Mouse (Mus musculus) heart, embryonic 11.5 days (tissue): ENCODE measurements around the gene Ppfibp2. TPM values are rescaled to one million over a fixed set of nuclear protein-coding genes. Genes with fewer than 3 reads are reported as not detected.

Source experiments
- ATAC-seq: fragments of 200-750 bp; cut with Nextera tagmentation; replicated peaks from 2 replicates; pipeline ENCODE4 v1.8.0; 2017; ENCODE audit warnings: moderate library complexity; ENCODE audit not compliant: insufficient number of reproducible peaks, low FRiP score, low TSS enrichment
- H3K27ac ChIP-seq: fragments of 300-500 bp; sonication (generic); 2 replicates; pipeline ENCODE4 v1.5.1; 2014; ENCODE audit warnings: mild to moderate bottlenecking, low read depth, low read length
- H3K27me3 ChIP-seq: fragments of 300-500 bp; sonication (generic); 2 replicates; pipeline ENCODE4 v1.6.1; 2014; ENCODE audit warnings: mild to moderate bottlenecking, low read length, mixed read lengths; ENCODE audit not compliant: control insufficient read depth, insufficient read depth
- H3K36me3 ChIP-seq: fragments of 300-500 bp; sonication (generic); 2 replicates; pipeline ENCODE4 v1.6.1; 2014; ENCODE audit warnings: mild to moderate bottlenecking, low read length, moderate library complexity, mixed read lengths; ENCODE audit not compliant: control insufficient read depth, insufficient read depth
- H3K4me1 ChIP-seq: fragments of 300-500 bp; sonication (generic); 2 replicates; pipeline ENCODE4 v1.6.1; 2014; ENCODE audit warnings: low read length; ENCODE audit not compliant: control insufficient read depth, insufficient read depth
- H3K4me2 ChIP-seq: fragments of 300-500 bp; sonication (generic); 2 replicates; pipeline ENCODE4 v1.6.1; 2014; ENCODE audit warnings: mild to moderate bottlenecking, moderate library complexity
- H3K4me3 ChIP-seq: fragments of 300-500 bp; sonication (generic); 2 replicates; pipeline ENCODE4 v1.5.1; 2014; ENCODE audit warnings: low read depth, low read length
- H3K9ac ChIP-seq: fragments of 300-500 bp; sonication (generic); 2 replicates; pipeline ENCODE4 v1.6.1; 2014; ENCODE audit warnings: mild to moderate bottlenecking, low read depth, low read length, moderate library complexity
- H3K9me3 ChIP-seq: fragments of 300-500 bp; sonication (generic); replicated peaks from 2 replicates; pipeline ENCODE4 v1.6.1; 2016; ENCODE audit warnings: low read length; ENCODE audit not compliant: control insufficient read depth
- whole genome bisulfite sequencing: fragments of 180-500 bp; shearing (Covaris S2); extraction: QIAGEN DNeasy Blood & Tissue Kit; methylation state at CpG from one replicate; pipeline ENCODE4 v1.1.7; 2014; ENCODE audit not compliant: insufficient replicate concordance; 5-methylcytosine and 5-hydroxymethylcytosine counted together
- polyA plus RNA-seq: library from polyadenylated mRNA; unstranded; fragments of >200 nt; fragmentation: Nextera tagmentation; extraction: Ambion mirVana; gene quantifications from 2 replicates; pipeline ENCODE4 v1.2.1, GENCODE M21; 2014

The Ppfibp2 gene
- polyA plus RNA-seq, 1 experiment from 2014 or later: 6.3 TPM

GRCm38 (mm10) chr7:107707650-107708049, 112.6 kb downstream of the Ppfibp2 start:
- 0 out of 2 replicates have a peak overlapping the region, but pooled peaks have one; percentile 10 for H3K9ac ChIP-seq
- no peaks in the 10 kb centered on the region for H3K9me3 ChIP-seq
- H3K27ac ChIP-seq: 0 out of 2 replicates have a peak overlapping the region, but pooled peaks have one; percentile 62
- no peaks in the 10 kb centered on the region for H3K27me3 ChIP-seq
- no peak overlapping the region for H3K4me2 ChIP-seq
- H3K4me1 ChIP-seq: peaks cover 13% of the 10 kb centered on the region
- no peaks in the 10 kb centered on the region for H3K36me3 ChIP-seq
- 56% methylated on average over 9 of the region's 9 CpGs for WGBS
- H3K4me3 ChIP-seq: no peak overlapping the region
- no peak for ATAC-seq

- peak overlapping the region; percentile 69 for H3K4me2 ChIP-seq
- peak overlapping the region; percentile 52 for H3K9ac ChIP-seq
- peak; percentile 85 for ATAC-seq
- no peaks in the 10 kb centered on the region for H3K36me3 ChIP-seq
- WGBS: 2% methylated on average over 10 of the region's 10 CpGs
- no peaks in the 10 kb centered on the region for H3K9me3 ChIP-seq
- H3K4me3 ChIP-seq: peak overlapping the region; percentile 36
- peaks cover 13% of the 10 kb centered on the region for H3K4me1 ChIP-seq
- H3K27me3 ChIP-seq: no peaks in the 10 kb centered on the region
- H3K27ac ChIP-seq: peak overlapping the region; percentile 62
Observed at GRCm38 (mm10) chr7:107708491-107709112, 113.6 kb downstream of the Ppfibp2 start.

- no peaks in the 10 kb centered on the region for H3K36me3 ChIP-seq
- no peaks in the 10 kb centered on the region for H3K27me3 ChIP-seq
- WGBS: 65% methylated on average over 6 of the region's 6 CpGs
- no peak overlapping the region for H3K27ac ChIP-seq
- H3K9me3 ChIP-seq: no peaks in the 10 kb centered on the region
- ATAC-seq: no peak
- H3K4me1 ChIP-seq: peaks cover 10% of the 10 kb centered on the region
- H3K4me2 ChIP-seq: no peak overlapping the region
- H3K9ac ChIP-seq: no peak overlapping the region
- H3K4me3 ChIP-seq: no peak overlapping the region
Observed at GRCm38 (mm10) chr7:107712743-107713142, 117.7 kb downstream of the Ppfibp2 start.

GRCm38 (mm10) chr7:107714067-107714466, 119.1 kb downstream of the Ppfibp2 start:
- Histone ChIP-seq H3K4me2 (no peak overlapping the region), H3K4me1 (no peaks in the 10 kb centered on the region), H3K9me3 (no peaks in the 10 kb centered on the region), H3K36me3 (no peaks in the 10 kb centered on the region), H3K27ac (no peak overlapping the region), H3K4me3 (no peak overlapping the region), H3K27me3 (no peaks in the 10 kb centered on the region), H3K9ac (no peak overlapping the region)
- 77% methylated on average over 5 of the region's 5 CpGs for WGBS
- ATAC-seq: no peak

GRCm38 (mm10) chr7:107720771-107721170, 125.8 kb downstream of the Ppfibp2 start:
- WGBS: 69% methylated on average over 1 of the region's 1 CpGs
- H3K27ac ChIP-seq: no peak overlapping the region
- H3K4me1 ChIP-seq: no peaks in the 10 kb centered on the region
- H3K4me3 ChIP-seq: no peak overlapping the region
- H3K4me2 ChIP-seq: no peak overlapping the region
- ATAC-seq: no peak
- H3K36me3 ChIP-seq: peaks cover 2% of the 10 kb centered on the region; the same call in 1 of the 2 replicates
- no peaks in the 10 kb centered on the region for H3K9me3 ChIP-seq
- H3K27me3 ChIP-seq: no peaks in the 10 kb centered on the region
- H3K9ac ChIP-seq: no peak overlapping the region

GRCm38 (mm10) chr7:107722536-107722935, 127.5 kb downstream of the Ppfibp2 start:
- no peak for ATAC-seq
- H3K4me3 ChIP-seq: no peak overlapping the region
- H3K27ac ChIP-seq: no peak overlapping the region
- 93% methylated on average over 4 of the region's 4 CpGs for WGBS
- H3K9me3 ChIP-seq: no peaks in the 10 kb centered on the region
- H3K4me2 ChIP-seq: no peak overlapping the region
- no peaks in the 10 kb centered on the region for H3K27me3 ChIP-seq
- H3K4me1 ChIP-seq: no peaks in the 10 kb centered on the region
- H3K9ac ChIP-seq: no peak overlapping the region
- peaks cover 2% of the 10 kb centered on the region; the same call in 1 of the 2 replicates for H3K36me3 ChIP-seq

GRCm38 (mm10) chr7:107727538-107727937, 132.5 kb downstream of the Ppfibp2 start:
- H3K4me2 ChIP-seq: no peak overlapping the region
- ATAC-seq: no peak
- 54% methylated on average over 3 of the region's 3 CpGs for WGBS
- H3K4me1 ChIP-seq: no peaks in the 10 kb centered on the region
- H3K27me3 ChIP-seq: no peaks in the 10 kb centered on the region
- no peak overlapping the region for H3K9ac ChIP-seq
- no peaks in the 10 kb centered on the region for H3K9me3 ChIP-seq
- H3K4me3 ChIP-seq: no peak overlapping the region
- H3K27ac ChIP-seq: no peak overlapping the region
- peaks cover 6% of the 10 kb centered on the region for H3K36me3 ChIP-seq

- Histone ChIP-seq H3K9ac (no peak overlapping the region), H3K27me3 (no peaks in the 10 kb centered on the region), H3K4me2 (no peak overlapping the region), H3K36me3 (peaks cover 4% of the 10 kb centered on the region), H3K4me3 (no peak overlapping the region), H3K4me1 (no peaks in the 10 kb centered on the region), H3K9me3 (no peaks in the 10 kb centered on the region), H3K27ac (no peak overlapping the region)
- no peak for ATAC-seq
- WGBS: 81% methylated on average over 9 of the region's 10 CpGs
Observed at GRCm38 (mm10) chr7:107730587-107730986, 135.6 kb downstream of the Ppfibp2 start.

- Histone ChIP-seq H3K9me3 (no peaks in the 10 kb centered on the region), H3K4me2 (no peak overlapping the region), H3K4me3 (no peak overlapping the region), H3K9ac (no peak overlapping the region), H3K27me3 (no peaks in the 10 kb centered on the region), H3K36me3 (peaks cover 4% of the 10 kb centered on the region; the same call in 1 of the 2 replicates), H3K27ac (no peak overlapping the region), H3K4me1 (no peaks in the 10 kb centered on the region)
- 61% methylated on average over 2 of the region's 2 CpGs for WGBS
- no peak for ATAC-seq
Observed at GRCm38 (mm10) chr7:107733162-107733561, 138.2 kb downstream of the Ppfibp2 start.
